Mouse (Mus musculus) intestine, postnatal 0 days (tissue): ENCODE measurements around the gene Abi3bp. TPM values are rescaled to one million over a fixed set of nuclear protein-coding genes. Genes with fewer than 3 reads are reported as not detected.

ENCODE experiments used
- ATAC-seq: fragments of 200-750 bp; cut with Nextera tagmentation; 2 replicates; pipeline ENCODE4 v1.8.0; 2017; ENCODE audit warnings: mild to moderate bottlenecking, moderate TSS enrichment, moderate library complexity
- H3K27ac ChIP-seq: fragments of 300-500 bp; sonication (generic); 2 replicates; pipeline ENCODE4 v1.5.1; 2014; ENCODE audit warnings: mild to moderate bottlenecking, low read depth, low read length, moderate library complexity
- H3K27me3 ChIP-seq: fragments of 300-500 bp; sonication (generic); replicated peaks from 2 replicates; pipeline ENCODE4 v1.6.1; 2014; ENCODE audit warnings: low read length, mixed read lengths; ENCODE audit not compliant: control insufficient read depth, insufficient read depth
- H3K36me3 ChIP-seq: fragments of 300-500 bp; sonication (generic); 2 replicates; pipeline ENCODE4 v1.6.1; 2014; ENCODE audit warnings: mild to moderate bottlenecking, moderate library complexity; ENCODE audit not compliant: control insufficient read depth, insufficient read depth
- H3K4me1 ChIP-seq: fragments of 300-500 bp; sonication (generic); replicated peaks from 2 replicates; pipeline ENCODE4 v1.6.1; 2014; ENCODE audit warnings: antibody characterized with exemption, low read length, mixed read lengths; ENCODE audit not compliant: control insufficient read depth, insufficient read depth
- H3K4me2 ChIP-seq: fragments of 300-500 bp; sonication (generic); replicated peaks from 2 replicates; pipeline ENCODE4 v1.6.1; 2014; ENCODE audit warnings: low read depth, mild to moderate bottlenecking, moderate library complexity
- H3K4me3 ChIP-seq: fragments of 300-500 bp; sonication (generic); 2 replicates; pipeline ENCODE4 v1.5.1; 2014; ENCODE audit warnings: low read depth, low read length
- H3K9ac ChIP-seq: fragments of 300-500 bp; sonication (generic); 2 replicates; pipeline ENCODE4 v1.6.1; 2014; ENCODE audit warnings: mild to moderate bottlenecking, low read depth, low read length
- H3K9me3 ChIP-seq: fragments of 300-500 bp; sonication (generic); 2 replicates; pipeline ENCODE4 v1.6.1; 2016; ENCODE audit warnings: mixed run types; ENCODE audit not compliant: control insufficient read depth
- CTCF ChIP-seq: sonication (generic); IDR thresholded peaks from 2 replicates; pipeline ENCODE4 v1.5.1; 2016; ENCODE audit warnings: low read depth, mild to moderate bottlenecking, control low read depth, antibody characterized with exemption, moderate library complexity
- WGBS: fragments of 180-500 bp; shearing (Covaris S2); extraction: QIAGEN DNeasy Blood & Tissue Kit; methylation state at CpG from one replicate; pipeline ENCODE4 v1.1.7; 2014; 5-methylcytosine and 5-hydroxymethylcytosine counted together
- polyA plus RNA-seq: library from polyadenylated mRNA; unstranded; fragments of >200 nt; fragmentation: Nextera tagmentation; extraction: Ambion mirVana; gene quantifications from 2 replicates; pipeline ENCODE4 v1.2.1, GENCODE M21; 2015

Abi3bp gene
- polyA plus RNA-seq, 1 experiment from 2014 or later = 10.1 TPM

DNA sequence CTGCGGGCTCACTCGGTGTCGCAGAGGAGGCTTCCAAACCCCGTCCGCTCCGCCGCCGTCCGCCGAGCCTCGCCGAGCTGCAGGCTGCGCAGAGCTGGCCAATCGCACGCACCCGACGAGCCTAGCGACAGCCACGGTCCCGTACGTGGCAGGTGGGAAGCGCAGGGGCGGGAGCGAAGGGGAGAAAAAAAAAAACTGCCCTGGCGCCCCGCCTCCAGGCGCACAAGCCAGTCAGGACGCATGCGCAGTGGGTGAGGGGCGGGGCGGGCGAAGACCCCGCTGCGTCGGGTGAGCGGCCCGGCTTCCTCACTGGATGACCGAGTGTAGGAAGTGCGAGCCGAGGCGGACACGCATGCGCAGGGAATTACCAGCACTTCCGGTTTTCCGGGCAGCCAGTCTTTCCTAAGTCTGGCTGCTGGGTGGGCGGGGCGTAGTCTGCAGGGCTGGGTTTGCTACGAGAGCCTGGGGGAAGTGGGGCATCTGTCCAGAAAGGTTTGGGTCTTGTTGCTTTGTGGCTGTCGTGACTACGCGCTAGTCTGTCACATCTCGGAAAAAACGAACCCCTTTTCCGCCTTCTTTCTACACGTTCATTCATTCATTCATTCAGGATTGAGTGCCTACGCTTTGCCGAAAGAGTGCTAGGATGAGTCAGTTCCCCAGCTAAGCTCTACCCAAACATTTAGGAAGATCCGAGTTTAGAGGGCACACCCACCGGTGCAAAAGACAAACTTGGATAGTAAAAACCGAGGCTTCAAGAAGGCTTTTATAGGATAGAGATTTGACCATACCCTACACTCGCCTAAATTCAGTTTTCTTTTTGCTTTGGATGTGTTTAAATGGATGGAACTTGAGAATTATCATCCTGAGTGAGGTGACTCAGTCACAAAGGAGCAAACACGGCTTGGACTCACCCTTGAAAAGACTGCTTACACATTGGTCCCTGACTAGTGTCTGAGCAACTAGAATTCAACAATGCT lies 239.8 kb downstream of the Abi3bp start, which contains the start of gene Tfg:
Gene Tfg, minus strand, starts transcription at position 227 of the 977 bp plus-strand sequence.
- H3K4me3 ChIP-seq = peak within 1 kb of the TSS; percentile 73
- ATAC-seq = peak; percentile 87
- peak within 1 kb of the TSS; percentile 98 for H3K9ac ChIP-seq
- under 1% methylated on average over 61 of the region's 62 CpGs for WGBS
- H3K27ac ChIP-seq = peak within 1 kb of the TSS; percentile 100
- no peak for TF ChIP-seq CTCF
- H3K9me3 ChIP-seq = no peaks in the 10 kb centered on the region
- no peaks in the 10 kb centered on the region for H3K27me3 ChIP-seq
- H3K4me1 ChIP-seq = 0 out of 2 replicates have a peak, but pooled peaks cover 3% of the 10 kb centered on the region
- 0 out of 2 replicates have a peak, but pooled peaks cover 1% of the 10 kb centered on the region for H3K36me3 ChIP-seq
- H3K4me2 ChIP-seq = peak within 1 kb of the TSS; percentile 71

DNA sequence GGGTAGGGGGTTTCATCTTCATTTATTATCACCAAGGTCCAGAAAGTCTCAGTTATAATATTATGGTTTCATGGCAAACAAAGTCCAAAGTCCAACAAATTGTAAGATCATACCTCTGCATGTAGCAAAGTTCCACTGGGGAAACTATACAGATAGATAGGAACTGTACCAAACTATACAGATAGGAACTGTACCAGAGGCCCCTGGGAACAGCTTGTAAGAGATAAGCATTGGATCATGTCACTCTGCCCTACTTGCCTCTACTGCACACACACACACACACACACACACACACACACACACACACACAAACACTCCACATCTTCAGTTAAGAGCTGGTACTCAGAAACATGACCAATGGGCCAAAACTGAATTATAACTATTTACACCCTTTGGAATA lies 241.4 kb downstream of the Abi3bp start:
- H3K4me2 ChIP-seq = no peak overlapping the region
- no peaks in the 10 kb centered on the region for H3K4me1 ChIP-seq
- ATAC-seq = peak; percentile 64
- H3K9me3 ChIP-seq = no peaks in the 10 kb centered on the region
- H3K36me3 ChIP-seq = no peaks in the 10 kb centered on the region
- H3K9ac ChIP-seq = no peak overlapping the region
- H3K27ac ChIP-seq = peak overlapping the region; percentile 78
- no peak overlapping the region for H3K4me3 ChIP-seq
- TF ChIP-seq CTCF = no peak
- no peaks in the 10 kb centered on the region for H3K27me3 ChIP-seq

DNA sequence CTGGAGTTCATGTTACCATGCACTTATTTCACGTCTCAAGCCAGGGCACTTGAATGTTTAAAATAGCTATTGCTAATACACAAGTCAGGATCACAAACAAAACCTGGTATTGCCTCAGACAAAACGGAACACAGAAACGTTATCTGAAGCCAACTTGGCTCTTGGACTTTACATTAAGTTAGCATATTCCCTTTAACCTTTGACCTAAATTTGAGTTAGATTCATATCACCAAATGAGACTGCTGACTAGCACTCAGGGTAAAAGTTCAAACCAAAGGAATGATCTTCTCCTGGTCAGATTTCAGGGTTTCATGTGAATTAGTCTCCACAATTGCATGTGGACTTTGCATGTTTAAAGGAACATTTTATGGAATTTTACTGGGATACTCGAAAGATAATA lies 244.7 kb downstream of the Abi3bp start:
- Histone ChIP-seq H3K4me2 (no peak overlapping the region), H3K9ac (no peak overlapping the region), H3K9me3 (no peaks in the 10 kb centered on the region), H3K4me3 (no peak overlapping the region), H3K4me1 (no peaks in the 10 kb centered on the region), H3K27me3 (no peaks in the 10 kb centered on the region), H3K27ac (peak overlapping the region; percentile 76), H3K36me3 (no peaks in the 10 kb centered on the region)
- WGBS = 17% methylated on average over 4 of the region's 4 CpGs
- ATAC-seq = peak; percentile 16; the same call in 1 of the 2 replicates
- no peak for TF ChIP-seq CTCF

DNA sequence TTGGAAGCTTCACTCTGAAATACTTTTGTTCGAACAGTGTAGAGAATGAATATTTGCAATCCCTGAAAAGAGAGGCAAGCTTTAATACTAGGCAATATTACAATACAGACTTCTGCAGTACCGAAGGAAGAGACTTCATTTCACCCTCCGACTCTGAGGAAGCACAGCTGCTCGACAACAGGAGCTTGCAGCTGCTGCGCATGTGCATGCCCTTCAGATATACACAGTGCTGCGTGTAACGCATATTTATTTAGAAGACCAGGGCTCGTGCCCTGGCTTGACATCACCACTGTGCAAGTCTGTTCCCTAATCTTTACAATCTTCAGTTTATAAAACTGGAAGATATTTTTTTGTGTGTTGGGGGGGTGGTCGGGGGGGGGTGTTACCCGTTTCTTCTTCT lies 247.2 kb downstream of the Abi3bp start:
- no peak overlapping the region for H3K27ac ChIP-seq
- no peak overlapping the region for H3K4me3 ChIP-seq

DNA sequence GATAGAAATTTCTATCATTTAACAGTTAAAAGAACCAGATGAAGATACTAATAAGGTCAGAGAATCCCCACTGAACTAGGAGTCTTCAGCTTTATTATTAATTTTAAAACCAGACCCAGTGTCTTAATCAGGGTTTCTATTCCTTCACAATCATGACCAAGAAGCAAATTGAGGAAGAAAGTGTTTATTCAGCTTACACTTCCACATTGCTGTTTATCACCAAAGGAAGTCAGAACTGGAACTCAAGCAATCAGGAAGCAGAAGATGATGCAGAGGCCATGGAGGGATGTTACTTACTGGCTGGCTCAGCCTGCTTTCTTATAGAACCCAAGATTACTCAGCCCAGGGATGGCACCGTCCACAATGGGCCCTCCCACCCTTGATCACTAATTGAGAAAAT lies 251.4 kb downstream of the Abi3bp start:
- Histone ChIP-seq H3K4me3 (no peak overlapping the region), H3K4me2 (no peak overlapping the region), H3K9ac (no peak overlapping the region), H3K27me3 (no peaks in the 10 kb centered on the region), H3K4me1 (no peaks in the 10 kb centered on the region), H3K9me3 (no peaks in the 10 kb centered on the region), H3K27ac (no peak overlapping the region), H3K36me3 (peaks cover 6% of the 10 kb centered on the region; the same call in 1 of the 2 replicates)
- ATAC-seq = no peak
- TF ChIP-seq CTCF = no peak
- 35% methylated on average over 1 of the region's 1 CpGs for WGBS

More for the DNA sequence above, 247.2 kb downstream of the Abi3bp start:
- H3K4me2 ChIP-seq = no peak overlapping the region
- H3K9me3 ChIP-seq = no peaks in the 10 kb centered on the region
- H3K9ac ChIP-seq = no peak overlapping the region
- no peak for ATAC-seq
- H3K36me3 ChIP-seq = no peaks in the 10 kb centered on the region
- no peaks in the 10 kb centered on the region for H3K27me3 ChIP-seq
- H3K4me1 ChIP-seq = no peaks in the 10 kb centered on the region
- WGBS = 55% methylated on average over 10 of the region's 10 CpGs
- TF ChIP-seq CTCF = no peak

Other genes with a start within 250 kb of the Abi3bp start
- 489 and 509 TPM in 2 replicates for gene Tfg, start 239.6 kb downstream of the Abi3bp start, polyA plus RNA-seq